Comparison of ENCODE assay signal across 18 mouse cellular contexts in genomic region chr15:7692096-7692495, GRCm38 (mm10).
"Had no signal": no experiment of that assay in that cellular context is flagged by ENCODE, and none has a peak within 500 bp of the region (broad histone marks: within the 10 kb centered on the region; RNA-seq: fewer than 3 reads in every experiment).

No protein-coding gene starts in this region.

- H3K4me3 ChIP-seq: midbrain, embryonic 10.5 days; midbrain, embryonic 12.5 days; myocyte; neural tube, embryonic 13.5 days; neural tube, embryonic 15.5 days had no signal

- H3K27me3 ChIP-seq: midbrain, embryonic 12.5 days; neural tube, embryonic 13.5 days; neural tube, embryonic 15.5 days had no signal

- H3K4me2 ChIP-seq: lung, embryonic 14.5 days; midbrain, embryonic 12.5 days; neural tube, embryonic 13.5 days; neural tube, embryonic 15.5 days had no signal

- H3K27ac ChIP-seq: midbrain, embryonic 10.5 days; midbrain, embryonic 12.5 days; neural tube, embryonic 13.5 days; neural tube, embryonic 15.5 days had no signal

- DNase-seq: lung, embryonic 14.5 days; lung, postnatal 10 days; lung, postnatal 4 days; midbrain, embryonic 14.5 days; retina, postnatal 1 day; right cerebral cortex, adult 18-20 months; right cerebral cortex, postnatal 25 days; right cerebral cortex, postnatal 4 days; spleen, adult 18-20 months; thymus, adult 18-20 months; thymus, postnatal 14 days; thymus, postnatal 36 days had no signal

- H3K4me1 ChIP-seq: midbrain, embryonic 10.5 days; midbrain, embryonic 12.5 days; neural tube, embryonic 13.5 days; neural tube, embryonic 15.5 days had no signal

- H3K9me3 ChIP-seq: midbrain, embryonic 10.5 days; midbrain, embryonic 12.5 days; neural tube, embryonic 13.5 days; neural tube, embryonic 15.5 days had no signal

- H3K36me3 ChIP-seq: midbrain, embryonic 10.5 days; midbrain, embryonic 12.5 days; neural tube, embryonic 13.5 days; neural tube, embryonic 15.5 days had no signal

- H3K9ac ChIP-seq: lung, embryonic 14.5 days; midbrain, embryonic 12.5 days; neural tube, embryonic 13.5 days; neural tube, embryonic 15.5 days had no signal

- ATAC-seq: midbrain, embryonic 16.5 days had no signal
